Mouse (Mus musculus) liver, adult 2 months (tissue): ENCODE results near the gene Eefsec.

Experiments
- CTCF ChIP-seq: fragments of 200-500 bp; IDR thresholded peaks from 2 replicates; pipeline ENCODE4 v1.5.1; 2011; ENCODE audit warnings: low read depth, low read length, control low read depth
- POLR2A ChIP-seq: fragments of 200-500 bp; IDR thresholded peaks from 2 replicates; pipeline ENCODE4 v1.6.1; 2011; ENCODE audit warnings: low read length, control low read depth; ENCODE audit not compliant: insufficient read depth; ENCODE audit errors: extremely low read depth

DNA sequence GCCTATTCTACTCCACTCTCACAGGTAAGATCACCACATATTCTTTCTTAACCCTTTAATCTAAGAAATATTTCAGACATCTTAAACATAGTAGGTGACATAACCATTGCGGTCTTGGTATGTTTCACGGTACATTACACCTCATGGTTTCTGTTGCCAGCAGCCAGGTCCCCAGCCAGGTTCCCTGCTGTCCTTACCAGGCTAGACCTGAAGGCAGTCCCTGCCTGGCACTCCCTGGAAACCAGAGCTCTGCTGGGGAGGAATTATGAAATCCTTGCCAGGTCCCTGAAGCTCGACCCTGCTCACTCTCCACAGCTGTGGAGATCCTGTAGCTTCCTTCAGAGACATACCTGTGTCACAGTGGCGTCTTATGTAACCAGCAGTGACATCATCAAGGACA, 230.1 kb downstream of the Eefsec start:
- TF ChIP-seq CTCF (no peak), POLR2A (no peak)
